Mouse (Mus musculus) gastrocnemius, adult 2 months (tissue): Measurements from ENCODE around the gene Mvb12b. TPM values are rescaled to one million over a fixed set of nuclear protein-coding genes. Genes with fewer than 3 reads are reported as not detected.
"Not testable (repeated sequence)": the region's sequence is repeated elsewhere in the genome, so short reads cannot be mapped to it uniquely, and the experiment has no call there.

Experiments
- DNase-seq: peaks from one replicate; pipeline ENCODE4 v3.0.0; 2022
- H3K27ac ChIP-seq: fragments of 200-600 bp; 2 replicates; pipeline ENCODE4 v1.8.1; 2022; ENCODE audit warnings: mild to moderate bottlenecking
- H3K4me3 ChIP-seq: fragments of 200-600 bp; 2 replicates; pipeline ENCODE4 v1.8.1; 2022; ENCODE audit warnings: mild to moderate bottlenecking, moderate library complexity
- CTCF ChIP-seq: fragments of 200-600 bp; IDR thresholded peaks from 2 replicates; pipeline ENCODE4 v1.8.1; 2022; ENCODE audit warnings: antibody characterized with exemption, mild to moderate bottlenecking, moderate library complexity
- intact Hi-C: fragments of 180-260 bp; cut with DNase I; formaldehyde crosslinking; loops from one replicate; pipeline ENCODE4 v1.15.1; 2025
- total RNA-seq, 2 experiments: library from RNA; stranded (reverse); gene quantifications; 2 replicates each; pipeline ENCODE4 v1.2.3; 2021

Gene Mvb12b
- total RNA-seq, 2 experiments from 2014 or later, result 28.4 to 30.4 TPM

DNA sequence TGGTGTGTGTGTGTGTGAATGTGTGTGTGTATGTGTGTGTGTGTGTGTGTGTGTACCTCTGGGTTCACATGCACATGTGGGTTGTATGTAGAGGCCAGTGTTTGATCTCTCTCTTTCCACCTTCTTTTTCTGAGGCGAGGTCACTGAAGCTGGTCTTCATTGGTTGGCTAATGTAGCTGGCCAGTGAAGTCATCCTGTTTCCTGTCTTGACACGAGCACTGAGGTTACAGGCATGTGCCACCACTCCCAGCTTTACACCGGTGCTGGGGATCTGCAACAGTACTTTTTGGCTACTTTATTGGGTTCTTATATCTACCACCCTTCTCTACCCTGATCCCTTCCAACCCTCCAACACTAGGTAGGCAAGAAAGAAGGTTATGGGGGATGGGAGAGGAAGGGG is 26.6 kb upstream of the Mvb12b start:
- no peak overlapping the region for H3K27ac ChIP-seq

DNA sequence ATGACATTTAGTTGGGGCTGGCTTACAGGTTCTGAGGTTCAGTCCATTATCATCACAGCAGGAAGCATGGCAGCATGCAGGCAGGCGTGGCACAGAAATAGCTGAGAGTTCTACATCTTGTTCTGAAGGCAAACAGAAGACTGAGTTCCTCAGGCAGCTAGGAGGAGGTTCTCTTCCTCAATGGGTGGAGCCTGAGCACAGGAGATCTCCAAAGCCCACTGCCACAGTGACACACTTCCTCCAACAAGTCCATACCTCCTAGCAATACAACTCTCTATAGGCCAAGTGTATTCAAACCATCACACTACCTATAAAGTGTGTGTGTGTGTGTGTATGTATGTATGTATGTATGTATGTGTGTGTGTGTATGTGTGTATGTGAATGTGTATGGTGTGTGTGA is 25.9 kb upstream of the Mvb12b start:
- DNase-seq, intact Hi-C loops, H3K4me3 ChIP-seq, H3K27ac ChIP-seq: not testable (repeated sequence)

More for the DNA sequence above, 26.6 kb upstream of the Mvb12b start:
- H3K4me3 ChIP-seq, result no peak overlapping the region
- no peak for DNase-seq
- TF ChIP-seq CTCF, result no peak
- intact Hi-C loops, result no loop called here

DNA sequence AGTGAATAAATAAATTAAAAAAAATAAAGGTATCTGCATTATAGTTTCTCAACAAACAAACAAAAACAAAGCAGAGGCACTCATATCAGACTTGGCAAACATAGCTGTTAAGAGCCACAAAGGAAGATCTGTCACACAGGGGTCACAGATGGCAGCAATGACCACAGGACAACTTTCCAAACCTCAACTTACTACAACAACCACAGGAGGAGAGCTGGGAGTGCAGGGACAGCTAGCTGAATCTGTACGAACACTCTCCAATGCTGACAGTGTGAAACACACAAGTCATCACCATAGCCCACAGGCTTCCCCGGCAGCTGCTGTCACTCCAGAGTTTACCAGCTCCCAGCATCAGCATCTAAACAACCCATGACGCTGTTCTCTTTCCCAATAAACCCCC is 25.0 kb upstream of the Mvb12b start:
- no peak overlapping the region for H3K27ac ChIP-seq
- no peak overlapping the region for H3K4me3 ChIP-seq
- no peak for DNase-seq
- TF ChIP-seq CTCF, result no peak
- intact Hi-C loops, result no loop called here

DNA sequence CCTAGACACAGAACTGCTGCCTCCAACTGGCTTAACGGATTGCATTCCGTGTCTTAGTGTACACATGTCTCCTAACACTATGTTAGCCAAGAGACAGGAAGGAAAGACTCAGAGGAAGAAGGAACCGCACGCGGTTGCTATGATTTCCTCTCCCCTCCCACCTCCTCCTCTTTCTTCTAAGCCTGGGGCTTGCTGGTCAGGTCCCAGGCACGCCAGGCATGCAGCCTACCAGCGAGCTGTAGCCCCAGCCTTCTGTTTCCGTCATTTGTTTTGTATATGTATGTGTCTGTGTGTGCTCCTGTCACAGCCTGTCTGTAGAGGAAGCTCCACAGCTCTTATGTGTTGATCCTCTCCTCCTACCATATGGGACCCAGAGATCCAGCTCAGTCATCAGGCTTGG is 20.6 kb upstream of the Mvb12b start:
- Histone ChIP-seq H3K4me3 (no peak overlapping the region), H3K27ac (peak overlapping the region; percentile 16; the same call in 1 of the 2 replicates)
- no peak for TF ChIP-seq CTCF
- no peak for DNase-seq
- intact Hi-C loops, result no loop called here

DNA sequence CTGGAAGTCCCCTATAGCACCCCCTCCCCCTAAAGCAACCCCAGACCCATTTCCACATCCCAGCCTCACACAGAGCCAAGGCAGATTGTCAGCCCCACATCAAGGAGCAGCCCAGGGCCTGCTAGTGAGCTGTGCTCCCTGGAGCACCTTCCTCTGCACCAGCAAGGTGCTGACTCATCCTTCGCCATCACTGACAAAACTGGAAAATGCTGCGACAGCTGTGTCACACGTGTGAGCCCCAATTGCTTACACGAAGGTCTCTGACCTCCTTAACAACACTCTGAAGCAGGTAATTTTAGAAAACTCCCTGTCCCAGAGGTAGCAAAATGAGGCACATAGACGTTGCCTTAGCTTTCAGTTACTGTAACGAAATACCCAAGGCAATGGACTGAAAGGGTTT is 19.4 kb upstream of the Mvb12b start:
- no peak for TF ChIP-seq CTCF
- Histone ChIP-seq H3K4me3 (no peak overlapping the region), H3K27ac (no peak overlapping the region)
- no peak for DNase-seq
- intact Hi-C loops, result no loop called here

DNA sequence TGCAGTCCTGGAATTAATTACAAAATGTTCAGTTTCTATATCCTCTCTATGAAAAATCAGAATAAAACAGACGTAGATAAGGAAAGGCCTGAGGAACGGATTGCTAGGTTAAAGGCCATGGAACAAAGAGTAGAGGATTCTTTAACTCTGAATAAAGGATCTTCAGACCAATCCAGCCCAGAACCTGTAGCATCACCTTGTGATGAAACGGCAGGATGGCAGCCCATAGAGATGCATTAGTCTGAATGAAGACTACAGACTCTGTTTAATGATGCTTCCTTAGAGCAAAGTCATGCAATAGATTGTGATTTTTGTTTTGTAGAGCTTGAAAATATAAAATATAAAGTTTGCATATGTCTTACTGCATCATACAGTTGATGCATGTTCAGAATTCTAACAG is 8.1 kb upstream of the Mvb12b start:
- Histone ChIP-seq H3K4me3 (no peak overlapping the region), H3K27ac (no peak overlapping the region)
- peak; percentile 35; the same call in 1 of the 2 replicates for TF ChIP-seq CTCF
- no peak for DNase-seq
- intact Hi-C loops, result no loop called here

DNA sequence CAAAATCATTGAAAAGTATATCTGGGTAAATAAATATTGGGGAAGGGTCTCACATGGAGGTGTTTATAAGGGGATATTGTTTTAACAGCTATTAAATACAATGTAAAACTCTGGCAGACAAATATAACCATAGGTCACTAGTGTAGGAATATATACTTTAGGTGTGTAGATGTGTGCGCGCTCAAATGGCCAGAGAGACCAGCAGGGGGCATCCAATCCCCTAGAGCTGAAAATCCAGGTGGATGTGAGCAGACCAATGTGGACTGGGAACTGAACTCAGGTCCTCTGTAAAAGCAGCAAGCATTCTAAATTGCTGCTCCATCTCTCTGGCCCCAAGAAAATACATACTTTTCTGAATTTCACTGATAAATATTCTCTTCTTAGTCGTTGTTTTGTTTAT is 5.4 kb upstream of the Mvb12b start:
- intact Hi-C loops, result no loop called here

DNA sequence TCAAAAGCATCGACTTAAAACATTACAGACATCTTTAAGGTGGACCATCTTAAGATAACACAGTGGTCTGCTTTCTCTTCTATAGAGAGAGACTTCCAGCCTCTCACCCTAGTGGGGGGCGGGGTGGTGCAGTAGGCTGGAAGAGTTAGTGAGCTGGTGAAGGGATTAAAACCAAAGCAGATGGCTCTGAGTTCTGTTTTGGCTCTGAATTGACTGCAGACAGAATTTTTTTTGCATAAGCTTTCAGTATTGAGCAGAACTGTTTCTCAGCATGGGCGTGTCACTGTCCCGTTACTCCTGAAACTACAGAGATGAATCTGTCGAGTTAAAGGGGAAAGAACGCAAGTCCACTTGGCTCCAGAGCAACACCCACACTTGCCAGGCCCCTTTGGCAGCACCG is 4.6 kb upstream of the Mvb12b start:
- no peak for DNase-seq
- no peak for TF ChIP-seq CTCF
- intact Hi-C loops, result no loop called here
- Histone ChIP-seq H3K27ac (no peak overlapping the region), H3K4me3 (no peak overlapping the region)

More for the DNA sequence above, 5.4 kb upstream of the Mvb12b start:
- DNase-seq, result no peak
- TF ChIP-seq CTCF, result peak; percentile 24; the same call in 1 of the 2 replicates
- Histone ChIP-seq H3K4me3 (no peak overlapping the region), H3K27ac (no peak overlapping the region)

DNA sequence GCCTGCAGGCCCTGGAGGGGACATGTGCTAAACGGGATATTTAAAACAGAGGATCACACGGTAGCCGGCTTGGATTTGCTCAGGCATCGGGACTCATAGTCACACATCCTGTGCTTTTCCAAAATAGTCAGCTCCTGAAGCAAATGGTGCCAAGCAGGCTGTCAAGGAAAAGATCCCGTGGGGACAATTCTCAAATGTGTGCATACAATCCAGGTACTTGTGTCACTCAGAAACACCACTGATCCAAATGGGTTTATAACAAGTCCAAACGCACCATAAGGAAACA is 297 bp upstream of the Mvb12b start:
- TF ChIP-seq CTCF, result no peak
- H3K27ac ChIP-seq, result peak overlapping the region; percentile 90
- peak overlapping the region; percentile 94; the same call in 1 of the 2 replicates for H3K4me3 ChIP-seq
- intact Hi-C loops, result loop anchor here (10.0 kb wide), 1 partner anchor 737 kb away; no protein-coding TSS in a partner anchor
- no peak for DNase-seq

DNA sequence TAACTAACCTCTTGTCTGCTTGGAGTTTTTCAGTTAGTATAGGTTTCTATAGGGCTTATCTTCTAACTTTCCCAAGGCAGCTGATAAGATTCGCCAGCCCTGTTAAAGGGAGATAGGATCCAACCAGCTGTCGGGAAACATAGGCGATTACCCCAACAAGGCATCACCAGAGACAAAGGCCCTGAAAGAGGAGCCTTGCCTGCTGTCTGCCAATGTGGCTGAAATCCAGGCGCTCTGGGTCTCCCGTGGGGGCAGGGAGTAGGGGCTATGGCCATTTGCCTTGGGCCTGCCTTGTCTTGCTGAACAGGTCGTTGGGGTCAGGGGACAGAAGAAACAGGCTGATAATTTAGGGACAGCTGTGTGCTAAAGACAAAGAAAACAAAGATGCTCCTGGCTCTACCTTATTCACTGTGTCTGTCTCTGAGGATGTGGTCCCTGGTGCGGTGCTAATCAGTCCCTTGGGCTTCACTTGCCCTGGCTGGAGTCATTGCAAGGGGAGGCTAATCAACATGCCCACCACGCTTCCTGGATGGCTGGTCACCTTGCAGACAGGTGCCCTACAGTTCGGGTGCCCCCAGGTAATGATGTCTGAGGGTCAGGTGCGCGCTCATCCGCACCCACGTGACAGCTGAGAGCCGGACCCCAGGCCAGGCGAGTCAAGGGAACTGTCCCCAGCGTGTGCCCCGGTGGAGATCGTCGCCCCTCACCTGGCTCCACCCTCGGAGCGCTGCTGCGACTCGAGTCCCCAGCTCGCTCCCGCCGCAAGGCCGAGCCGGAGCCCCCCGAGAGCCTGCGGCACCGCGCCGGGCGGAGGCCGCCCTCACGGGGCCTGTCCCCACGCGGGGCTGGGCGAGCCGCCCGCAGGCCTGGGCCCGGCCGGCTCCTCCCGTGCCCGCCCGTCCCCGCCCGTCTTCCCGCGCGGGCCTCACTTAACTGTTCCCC is 1.1 kb downstream of the Mvb12b start:
- TF ChIP-seq CTCF, result no peak
- peak overlapping the region; percentile 90 for H3K27ac ChIP-seq
- peak; percentile 50 for DNase-seq
- peak overlapping the region; percentile 94 for H3K4me3 ChIP-seq
- intact Hi-C loops, result loop anchor here (10.0 kb wide), 1 partner anchor 738 kb away; no protein-coding TSS in a partner anchor

DNA sequence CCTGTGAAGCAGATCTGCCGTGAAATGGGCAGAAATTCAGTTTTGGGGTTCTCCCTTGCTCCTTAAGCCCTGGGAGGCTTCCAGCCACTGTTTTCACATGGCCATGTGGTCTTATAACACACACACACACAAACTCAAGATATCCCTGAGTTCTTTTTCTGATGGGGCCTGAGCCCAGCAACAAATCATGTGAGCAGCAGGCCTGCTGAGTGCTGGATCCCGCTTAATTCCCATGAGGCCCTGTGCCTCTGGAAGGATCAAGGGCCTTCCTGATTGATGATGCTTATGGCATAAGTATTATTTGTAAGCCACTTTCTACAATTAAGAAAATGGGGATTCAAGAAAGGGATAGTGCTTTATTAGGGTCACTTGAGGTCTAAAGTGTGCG is 2.5 kb downstream of the Mvb12b start:
- TF ChIP-seq CTCF, result no peak
- peak overlapping the region; percentile 83 for H3K27ac ChIP-seq
- intact Hi-C loops, result loop anchor here (10.0 kb wide), 1 partner anchor 740 kb away; no protein-coding TSS in a partner anchor
- H3K4me3 ChIP-seq, result peak overlapping the region; percentile 48
- no peak for DNase-seq

DNA sequence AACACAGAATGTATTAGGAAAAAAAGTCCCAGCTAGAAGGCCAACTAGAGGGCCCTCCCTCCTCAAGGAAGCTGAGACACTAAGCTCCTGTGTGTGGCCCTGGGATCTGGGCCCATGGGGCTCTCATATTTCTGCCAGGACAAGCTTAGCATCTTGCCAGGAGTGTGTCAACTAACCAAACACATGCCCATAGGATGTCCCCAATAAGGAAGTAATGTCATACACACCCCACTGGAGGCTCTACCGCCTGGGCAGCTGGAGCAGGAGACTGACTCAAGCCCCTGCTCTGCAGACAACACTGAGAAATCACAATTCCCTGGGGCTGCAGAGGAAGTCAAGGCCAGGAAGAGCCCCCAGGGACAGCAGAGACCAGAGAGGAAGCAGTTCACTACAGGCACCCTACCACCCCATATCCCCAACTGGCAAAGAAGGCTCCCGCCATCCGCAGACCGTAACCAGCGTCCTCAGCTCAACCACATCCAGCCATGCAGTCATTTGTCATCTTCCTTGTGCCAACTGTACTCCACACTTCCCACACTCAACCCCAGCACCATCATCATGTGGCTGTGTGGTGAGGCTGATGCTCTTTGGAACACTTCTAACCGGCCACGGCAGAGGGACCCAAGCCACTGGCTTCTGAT is 3.0 kb downstream of the Mvb12b start:
- Histone ChIP-seq H3K4me3 (peak overlapping the region; percentile 48), H3K27ac (peak overlapping the region; percentile 83)
- intact Hi-C loops, result loop anchor here (5.0 to 10.0 kb wide), 2 partner anchors 57 to 740 kb away; no protein-coding TSS in a partner anchor
- no peak for TF ChIP-seq CTCF
- peak; percentile 85 for DNase-seq

DNA sequence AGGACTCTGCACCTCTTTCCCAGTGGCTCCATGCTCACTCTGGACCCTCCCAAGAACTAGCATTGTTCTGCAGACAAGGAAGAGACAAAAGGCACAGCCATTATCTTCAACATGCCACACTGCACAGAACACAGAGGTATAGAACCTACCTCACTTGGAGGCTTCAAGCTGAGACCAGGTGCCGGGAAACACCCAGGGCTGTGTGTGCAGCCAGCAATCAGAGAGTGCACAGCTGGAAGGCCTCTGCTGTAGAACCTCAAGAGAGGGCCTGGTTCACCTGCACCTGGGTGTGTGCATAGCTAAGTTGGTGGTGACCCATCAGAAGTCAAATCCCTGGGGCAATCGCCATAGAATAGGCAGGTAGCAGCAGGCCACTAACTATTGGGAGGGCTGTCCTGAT is 8.5 kb downstream of the Mvb12b start:
- intact Hi-C loops, result no loop called here
- no peak for DNase-seq
- Histone ChIP-seq H3K4me3 (no peak overlapping the region), H3K27ac (no peak overlapping the region)
- TF ChIP-seq CTCF, result no peak
